Mouse (Mus musculus) embryonic facial prominence, embryonic 15.5 days (tissue): Measurements from ENCODE around the gene Lin52. TPM values are rescaled to one million over a fixed set of nuclear protein-coding genes. Genes with fewer than 3 reads are reported as not detected.
A peak's percentile ranks its signal among the peaks of the same experiment; 100 is the strongest.

Source experiments
- ATAC-seq: fragments of 200-750 bp; cut with Nextera tagmentation; 2 replicates; pipeline ENCODE4 v1.8.0; 2017; ENCODE audit warnings: low read depth, moderate TSS enrichment; ENCODE audit not compliant: insufficient number of reproducible peaks, low FRiP score, low TSS enrichment
- H3K27ac ChIP-seq: fragments of 300-500 bp; sonication (generic); replicated peaks from 2 replicates; pipeline ENCODE4 v1.5.1; 2015; ENCODE audit warnings: mild to moderate bottlenecking, inconsistent platforms
- H3K27me3 ChIP-seq: fragments of 300-500 bp; sonication (generic); 2 replicates; pipeline ENCODE4 v1.6.1; 2015; ENCODE audit warnings: inconsistent platforms
- H3K36me3 ChIP-seq: fragments of 300-500 bp; sonication (generic); 2 replicates; pipeline ENCODE4 v1.6.1; 2015; ENCODE audit warnings: mild to moderate bottlenecking, inconsistent platforms
- H3K4me1 ChIP-seq: fragments of 300-500 bp; sonication (generic); 2 replicates; pipeline ENCODE4 v1.6.1; 2015; ENCODE audit warnings: inconsistent platforms
- H3K4me2 ChIP-seq: fragments of 300-500 bp; sonication (generic); replicated peaks from 2 replicates; pipeline ENCODE4 v1.6.1; 2015; ENCODE audit warnings: mild to moderate bottlenecking, inconsistent platforms
- H3K4me3 ChIP-seq: fragments of 300-500 bp; sonication (generic); replicated peaks from 2 replicates; pipeline ENCODE4 v1.5.1; 2015; ENCODE audit warnings: mild to moderate bottlenecking, inconsistent platforms
- H3K9ac ChIP-seq: fragments of 300-500 bp; sonication (generic); 2 replicates; pipeline ENCODE4 v1.6.1; 2015; ENCODE audit warnings: inconsistent platforms
- H3K9me3 ChIP-seq: fragments of 300-500 bp; sonication (generic); replicated peaks from 2 replicates; pipeline ENCODE4 v1.6.1; 2016; ENCODE audit warnings: inconsistent platforms
- WGBS: fragments of 180-500 bp; shearing (Covaris S2); methylation state at CpG from one replicate; pipeline ENCODE4 v1.1.7; 2015; 5-methylcytosine and 5-hydroxymethylcytosine counted together
- polyA plus RNA-seq: library from polyadenylated mRNA; unstranded; fragments of >200 nt; fragmentation: Nextera tagmentation; extraction: Ambion mirVana; gene quantifications from 2 replicates; pipeline ENCODE4 v1.2.1, GENCODE M21; 2015

Lin52 gene
- polyA plus RNA-seq, 1 experiment from 2014 or later, result 19.6 TPM

DNA sequence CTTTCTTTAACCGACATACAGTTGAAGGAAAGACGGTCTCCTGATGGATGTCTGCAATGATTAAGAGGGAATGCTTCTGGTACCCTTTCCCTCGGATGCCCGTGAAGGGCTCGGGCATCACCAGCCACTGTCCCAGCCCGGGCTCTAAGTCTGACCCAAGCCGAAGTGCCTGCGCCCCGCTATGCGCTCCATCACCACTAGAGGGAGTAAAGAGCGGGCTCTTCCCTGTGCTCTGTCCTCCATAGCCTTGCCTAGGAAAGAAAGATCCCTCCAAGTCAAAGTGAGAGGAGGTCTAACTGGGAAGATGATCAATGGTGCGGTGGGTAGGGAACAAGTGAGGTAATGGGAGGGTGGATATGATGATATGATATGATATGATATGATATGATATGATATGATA, 94.8 kb downstream of the Lin52 start:
- WGBS, result 4% methylated on average over 12 of the region's 12 CpGs
- H3K9ac ChIP-seq, result no peak overlapping the region
- no peak overlapping the region for H3K4me3 ChIP-seq
- H3K4me1 ChIP-seq, result no peaks in the 10 kb centered on the region
- no peaks in the 10 kb centered on the region for H3K27me3 ChIP-seq
- no peak overlapping the region for H3K4me2 ChIP-seq
- ATAC-seq, result peak; percentile 67; the same call in 1 of the 2 replicates
- no peaks in the 10 kb centered on the region for H3K36me3 ChIP-seq
- no peak overlapping the region for H3K27ac ChIP-seq
- no peaks in the 10 kb centered on the region for H3K9me3 ChIP-seq

DNA sequence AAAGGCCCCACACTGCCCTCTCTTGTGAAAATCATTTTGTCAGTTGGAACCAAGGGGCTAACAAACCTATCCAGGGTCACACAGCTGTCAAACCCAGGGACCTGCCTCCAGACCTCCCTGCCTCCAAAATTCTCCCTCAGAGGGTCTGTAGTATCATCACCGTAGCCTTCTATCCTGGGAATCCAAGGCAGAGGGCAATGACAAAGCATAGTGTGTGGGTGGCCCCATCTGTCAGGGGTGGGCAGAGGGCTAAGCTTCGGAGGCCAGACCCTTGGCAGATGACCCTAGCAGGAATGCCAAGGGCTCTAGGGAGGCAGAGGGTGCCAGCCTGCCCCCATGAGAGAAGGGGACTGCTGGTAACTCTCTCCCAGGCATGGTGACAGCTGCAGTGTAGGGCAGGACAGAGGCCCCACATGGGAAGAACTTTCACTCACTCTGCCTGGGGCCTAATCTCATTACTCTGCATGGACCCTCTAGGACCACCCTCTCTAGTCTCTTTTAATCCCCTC, 95.4 kb downstream of the Lin52 start:
- H3K4me3 ChIP-seq, result no peak overlapping the region
- H3K9ac ChIP-seq, result no peak overlapping the region
- H3K27ac ChIP-seq, result no peak overlapping the region
- no peaks in the 10 kb centered on the region for H3K27me3 ChIP-seq
- no peak overlapping the region for H3K4me2 ChIP-seq
- no peaks in the 10 kb centered on the region for H3K9me3 ChIP-seq
- H3K4me1 ChIP-seq, result no peaks in the 10 kb centered on the region
- 77% methylated on average over 2 of the region's 2 CpGs for WGBS
- H3K36me3 ChIP-seq, result no peaks in the 10 kb centered on the region
- ATAC-seq, result no peak

DNA sequence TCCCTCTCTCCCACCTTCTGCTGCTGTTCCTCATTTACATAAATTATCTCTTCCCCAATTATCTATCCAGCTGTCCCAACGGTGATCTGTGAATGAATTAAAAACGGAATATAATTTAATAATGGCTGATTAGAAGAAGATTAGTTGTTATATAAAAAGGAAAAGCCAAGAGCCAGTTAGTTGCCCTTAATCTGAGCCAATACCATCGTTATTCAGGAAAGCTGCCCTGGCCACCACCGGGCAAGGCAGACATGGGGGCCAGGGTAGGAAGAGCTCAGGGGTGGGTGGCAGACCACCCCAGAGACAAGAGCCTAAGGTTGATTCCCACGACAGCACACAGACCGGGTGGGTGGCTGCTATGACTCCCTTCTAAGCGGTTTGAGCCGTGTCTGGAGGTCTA, 97.0 kb downstream of the Lin52 start:
- H3K9ac ChIP-seq, result no peak overlapping the region
- no peak overlapping the region for H3K4me3 ChIP-seq
- no peak for ATAC-seq
- no peak overlapping the region for H3K27ac ChIP-seq
- H3K4me2 ChIP-seq, result no peak overlapping the region
- no peaks in the 10 kb centered on the region for H3K27me3 ChIP-seq
- no peaks in the 10 kb centered on the region for H3K4me1 ChIP-seq
- H3K36me3 ChIP-seq, result no peaks in the 10 kb centered on the region
- no peaks in the 10 kb centered on the region for H3K9me3 ChIP-seq
- 41% methylated on average over 8 of the region's 8 CpGs for WGBS

DNA sequence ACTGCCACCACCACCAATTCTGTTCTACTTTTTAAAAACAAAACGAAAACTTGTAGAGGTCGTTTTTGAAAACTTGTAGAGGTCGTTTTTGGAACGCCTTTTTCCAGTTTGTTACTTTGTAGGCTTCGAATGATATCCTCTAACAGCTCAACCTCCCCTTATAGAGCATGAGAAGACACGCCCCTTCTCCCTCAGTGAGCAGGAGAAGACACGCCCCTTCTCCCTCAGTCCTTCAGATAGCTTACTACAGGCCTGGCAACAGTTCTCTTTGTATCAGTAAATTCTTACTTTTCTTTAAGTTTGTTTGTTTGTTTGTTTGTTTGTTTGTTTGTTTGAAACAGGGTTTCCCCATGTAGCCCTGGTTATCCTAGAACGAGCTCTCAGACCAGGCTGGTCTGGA, 104.0 kb downstream of the Lin52 start:
- H3K36me3 ChIP-seq, result no peaks in the 10 kb centered on the region
- no peak overlapping the region for H3K4me2 ChIP-seq
- H3K9ac ChIP-seq, result no peak overlapping the region
- H3K4me3 ChIP-seq, result no peak overlapping the region
- no peaks in the 10 kb centered on the region for H3K9me3 ChIP-seq
- no peak overlapping the region for H3K27ac ChIP-seq
- ATAC-seq, result no peak
- 56% methylated on average over 8 of the region's 8 CpGs for WGBS
- H3K4me1 ChIP-seq, result no peaks in the 10 kb centered on the region
- no peaks in the 10 kb centered on the region for H3K27me3 ChIP-seq

DNA sequence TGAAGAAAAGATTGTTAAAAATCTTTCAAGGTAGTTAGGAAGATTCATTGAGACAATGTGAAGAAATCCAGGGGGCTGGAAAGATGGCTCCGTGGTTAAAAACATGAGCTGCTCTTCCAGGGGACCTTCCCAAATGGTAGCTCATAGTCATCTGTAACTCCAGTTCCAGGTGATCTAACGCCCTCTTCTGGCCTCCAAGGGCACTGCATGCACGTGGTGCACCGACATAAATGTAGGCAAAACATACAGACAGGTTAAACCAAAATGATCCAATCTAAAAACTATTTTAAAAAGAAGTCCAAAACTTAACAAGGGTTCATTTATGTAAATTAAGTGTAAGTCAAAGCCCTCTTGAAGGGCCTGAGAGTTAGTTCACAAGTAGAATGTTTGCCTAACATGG, 111.3 kb downstream of the Lin52 start:
- Histone ChIP-seq H3K27ac (no peak overlapping the region), H3K36me3 (no peaks in the 10 kb centered on the region), H3K4me3 (no peak overlapping the region), H3K27me3 (peaks cover 9% of the 10 kb centered on the region), H3K9ac (no peak overlapping the region), H3K4me1 (no peaks in the 10 kb centered on the region), H3K4me2 (no peak overlapping the region), H3K9me3 (no peaks in the 10 kb centered on the region)
- WGBS, result 48% methylated on average over 4 of the region's 4 CpGs
- no peak for ATAC-seq

DNA sequence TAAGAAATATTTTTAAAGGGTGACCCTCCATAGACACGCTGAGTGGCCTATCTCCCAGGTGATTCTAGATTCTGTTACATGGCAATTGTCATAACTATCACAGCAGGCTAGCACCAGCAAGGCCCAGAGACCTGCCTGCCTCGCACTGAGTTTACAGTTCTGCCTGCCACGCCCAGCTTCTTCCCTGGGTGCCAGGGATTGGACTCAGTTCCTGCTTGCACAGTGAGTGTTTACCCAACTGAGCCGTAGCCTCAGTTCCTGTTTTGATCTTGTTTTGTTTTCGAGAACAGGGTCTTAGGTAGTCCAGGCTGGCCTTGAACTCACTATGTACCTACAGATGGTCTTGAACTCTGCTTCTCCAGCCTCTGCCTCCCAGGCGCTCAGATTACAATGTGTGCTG, 116.4 kb downstream of the Lin52 start:
- H3K27ac ChIP-seq, result no peak overlapping the region
- no peak overlapping the region for H3K4me3 ChIP-seq
- no peaks in the 10 kb centered on the region for H3K9me3 ChIP-seq
- H3K36me3 ChIP-seq, result no peaks in the 10 kb centered on the region
- no peak for ATAC-seq
- no peak overlapping the region for H3K4me2 ChIP-seq
- peaks cover 30% of the 10 kb centered on the region for H3K4me1 ChIP-seq
- peaks cover 59% of the 10 kb centered on the region for H3K27me3 ChIP-seq
- 80% methylated on average over 6 of the region's 6 CpGs for whole genome bisulfite sequencing
- no peak overlapping the region for H3K9ac ChIP-seq

DNA sequence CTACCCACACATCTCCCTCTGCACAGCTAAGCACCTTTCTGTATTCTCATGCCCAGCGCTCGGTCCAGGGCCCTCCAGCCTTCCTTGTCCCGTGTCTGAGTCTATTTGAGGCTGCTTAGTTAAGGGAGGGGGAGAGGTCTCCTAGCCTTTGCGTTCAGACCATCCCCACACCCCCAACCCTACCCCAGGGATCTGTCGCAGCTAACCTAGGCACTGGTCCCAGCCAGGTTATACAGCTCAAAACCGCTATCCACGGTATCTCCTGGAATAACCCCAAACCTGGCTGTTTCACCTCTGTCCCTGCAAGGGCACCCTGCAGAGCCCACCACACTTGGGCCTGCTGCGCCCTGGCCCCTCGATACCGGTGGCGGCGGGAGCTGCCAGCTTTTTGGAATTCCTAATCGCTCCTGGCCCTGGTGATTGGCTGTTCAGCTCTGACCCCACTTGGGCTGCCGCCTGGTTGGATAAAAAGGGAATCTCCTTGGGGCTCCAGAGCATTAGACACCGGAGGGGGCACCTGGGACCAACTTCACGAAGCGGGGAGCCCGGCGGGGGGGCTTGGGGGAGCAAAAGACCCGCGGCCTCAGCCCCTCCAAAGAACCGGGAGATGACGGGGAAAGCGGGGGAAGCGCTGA, 118.2 kb downstream of the Lin52 start, which contains the start of gene Vsx2:
Gene Vsx2 (plus strand): TSS at position 427 of the 635 bp plus-strand sequence.
- ATAC-seq, result no peak

DNA sequence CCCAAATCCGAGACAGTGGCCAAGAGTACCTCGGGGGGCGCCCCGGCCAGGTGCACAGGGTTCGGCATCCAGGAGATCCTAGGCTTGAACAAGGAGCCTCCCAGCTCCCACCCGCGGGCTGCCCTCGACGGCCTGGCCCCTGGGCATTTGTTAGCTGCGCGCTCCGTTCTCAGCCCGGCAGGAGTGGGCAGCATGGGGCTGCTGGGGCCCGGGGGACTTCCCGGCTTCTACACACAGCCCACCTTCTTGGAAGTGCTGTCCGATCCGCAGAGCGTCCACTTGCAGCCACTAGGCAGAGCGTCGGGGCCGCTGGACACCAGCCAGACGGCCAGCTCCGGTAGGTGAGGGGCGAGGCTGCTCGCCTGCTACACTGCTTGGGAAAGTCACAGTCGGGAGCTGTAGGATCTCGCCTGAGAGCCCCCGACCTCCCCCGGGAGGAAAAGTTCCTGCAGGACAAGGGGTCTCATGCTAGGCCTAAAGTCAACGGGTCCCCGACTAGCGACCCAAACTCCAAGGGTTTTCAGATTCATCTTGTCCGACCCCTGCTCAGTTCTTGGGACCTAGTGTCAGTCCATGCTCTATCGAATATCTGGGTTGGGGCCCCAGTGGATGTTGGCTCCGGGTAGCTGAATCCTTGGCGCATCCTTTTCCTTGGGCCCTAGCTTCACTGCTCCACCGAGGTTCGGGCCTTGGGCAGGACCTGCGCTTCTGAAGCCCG, 118.9 kb downstream of the Lin52 start:
- H3K36me3 ChIP-seq, result no peaks in the 10 kb centered on the region
- WGBS, result 1% methylated on average over 40 of the region's 40 CpGs
- peak overlapping the region; percentile 13; the same call in 1 of the 2 replicates for H3K4me3 ChIP-seq
- no peaks in the 10 kb centered on the region for H3K9me3 ChIP-seq
- no peak overlapping the region for H3K9ac ChIP-seq
- ATAC-seq, result no peak
- peaks cover 83% of the 10 kb centered on the region for H3K27me3 ChIP-seq
- H3K4me1 ChIP-seq, result peaks cover 30% of the 10 kb centered on the region
- 0 out of 2 replicates have a peak overlapping the region, but pooled peaks have one; percentile 4 for H3K4me2 ChIP-seq
- H3K27ac ChIP-seq, result no peak overlapping the region

More for the DNA sequence above, 118.2 kb downstream of the Lin52 start, which contains the start of gene Vsx2:
- Histone ChIP-seq H3K27ac (no peak within 1 kb of the TSS), H3K4me3 (peak within 1 kb of the TSS; percentile 13; the same call in 1 of the 2 replicates), H3K4me1 (peaks cover 30% of the 10 kb centered on the region), H3K27me3 (peaks cover 76% of the 10 kb centered on the region), H3K9ac (no peak within 1 kb of the TSS), H3K4me2 (0 out of 2 replicates have a peak within 1 kb of the TSS, but pooled peaks have one; percentile 4), H3K9me3 (no peaks in the 10 kb centered on the region), H3K36me3 (no peaks in the 10 kb centered on the region)
- 3% methylated on average over 25 of the region's 25 CpGs for WGBS

DNA sequence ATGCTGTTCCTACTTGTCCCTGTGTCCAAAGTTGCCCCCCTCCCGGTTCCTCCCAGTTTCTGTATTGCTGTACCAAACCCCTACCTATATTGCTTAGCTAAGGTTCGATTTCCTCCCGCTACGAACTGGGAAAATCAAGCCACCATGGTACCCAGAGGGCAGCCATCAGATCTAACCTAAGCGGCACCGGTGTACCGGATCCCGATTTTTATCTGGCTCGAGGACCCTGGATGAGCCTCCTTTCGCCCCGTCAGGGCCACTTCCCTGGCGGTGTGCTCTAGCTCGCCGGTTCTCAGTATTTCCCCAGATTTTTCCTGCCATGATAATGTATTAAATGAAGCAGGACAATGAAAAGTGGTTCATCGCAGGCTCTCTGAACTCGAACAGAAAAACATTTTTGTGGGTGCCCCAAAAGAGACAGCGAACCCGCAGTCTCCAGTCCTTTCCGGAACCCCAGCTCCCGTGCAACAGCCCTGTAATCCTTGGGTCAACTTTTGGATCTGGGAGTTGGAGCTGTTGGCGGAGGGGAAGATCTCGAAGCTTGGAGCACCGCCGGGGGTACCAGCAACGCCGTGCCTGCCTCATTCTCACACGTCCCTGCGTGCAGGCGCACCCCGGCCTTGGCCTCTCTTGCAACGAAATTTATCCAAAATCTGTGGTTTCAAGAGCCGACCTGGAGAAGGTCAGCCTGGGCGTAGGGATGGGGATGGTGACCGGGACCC, 119.6 kb downstream of the Lin52 start:
- Histone ChIP-seq H3K27ac (no peak overlapping the region), H3K4me2 (peak overlapping the region; percentile 17; the same call in 1 of the 2 replicates), H3K9ac (no peak overlapping the region), H3K36me3 (no peaks in the 10 kb centered on the region), H3K4me1 (peaks cover 30% of the 10 kb centered on the region), H3K9me3 (no peaks in the 10 kb centered on the region), H3K27me3 (peaks cover 88% of the 10 kb centered on the region), H3K4me3 (peak overlapping the region; percentile 8)
- 2% methylated on average over 34 of the region's 34 CpGs for WGBS
- ATAC-seq, result no peak

DNA sequence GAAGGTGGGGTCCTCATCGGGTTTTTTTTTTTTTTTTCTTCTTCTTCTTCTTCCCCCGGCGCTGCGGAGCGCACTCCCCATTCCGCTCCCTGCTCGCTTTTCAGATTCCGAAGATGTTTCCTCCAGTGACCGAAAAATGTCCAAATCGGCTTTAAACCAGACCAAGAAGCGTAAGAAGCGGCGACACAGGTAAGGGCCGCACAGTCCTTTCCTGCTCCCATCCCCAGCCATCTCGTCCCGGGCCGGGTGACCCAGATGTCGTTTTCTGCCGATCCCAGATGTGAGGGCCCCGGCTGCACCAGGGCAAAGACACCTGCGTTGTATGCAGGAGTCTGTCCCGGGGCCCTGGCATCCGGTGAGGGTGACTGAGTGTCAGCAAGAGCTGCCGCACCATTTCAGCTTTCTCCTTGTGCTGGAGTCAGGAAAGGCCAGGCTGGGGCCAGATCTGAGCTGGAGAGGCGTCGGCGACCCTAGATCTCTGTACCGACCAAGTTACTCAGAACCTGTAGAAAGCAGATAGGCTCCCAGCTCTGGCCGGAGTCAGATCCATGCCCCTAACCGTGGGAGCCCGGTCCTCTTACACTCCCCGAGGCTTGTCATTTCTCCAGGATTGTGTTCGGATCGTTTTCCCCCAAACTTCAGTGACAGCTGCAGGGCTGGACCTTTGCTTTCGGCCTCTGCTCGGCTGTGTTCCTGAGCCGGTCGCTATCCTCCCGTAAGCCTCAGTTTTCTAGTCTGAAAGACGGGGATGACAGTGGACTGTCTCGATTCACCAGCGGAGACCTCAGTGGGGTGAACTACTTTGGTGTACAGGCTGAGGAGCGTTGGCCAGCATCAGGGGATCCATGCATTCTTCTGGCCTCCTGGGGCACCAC, 120.5 kb downstream of the Lin52 start:
- peak overlapping the region; percentile 8 for H3K4me3 ChIP-seq
- H3K9me3 ChIP-seq, result no peaks in the 10 kb centered on the region
- H3K27me3 ChIP-seq, result peaks cover 89% of the 10 kb centered on the region
- peak overlapping the region; percentile 17; the same call in 1 of the 2 replicates for H3K4me2 ChIP-seq
- no peak overlapping the region for H3K9ac ChIP-seq
- no peaks in the 10 kb centered on the region for H3K36me3 ChIP-seq
- H3K4me1 ChIP-seq, result peaks cover 30% of the 10 kb centered on the region
- no peak overlapping the region for H3K27ac ChIP-seq
- WGBS, result 1% methylated on average over 43 of the region's 43 CpGs
- ATAC-seq, result no peak
